Mouse (Mus musculus) embryonic facial prominence, embryonic 14.5 days (tissue): Measurements from ENCODE around the gene Gvin1. TPM values are rescaled to one million over a fixed set of nuclear protein-coding genes. Genes with fewer than 3 reads are reported as not detected.
"Not testable (repeated sequence)": the region's sequence is repeated elsewhere in the genome, so short reads cannot be mapped to it uniquely, and the experiment has no call there.

ENCODE experiments used
- ATAC-seq: fragments of 200-750 bp; cut with Nextera tagmentation; 2 replicates; pipeline ENCODE4 v1.8.0; 2017; ENCODE audit warnings: low read depth, moderate number of reproducible peaks, moderate TSS enrichment
- DNase-seq: peaks from one replicate; pipeline ENCODE4 v3.0.0-alpha.2; 2015; ENCODE audit warnings: low spot score
- H3K27ac ChIP-seq: fragments of 300-500 bp; sonication (generic); replicated peaks from 2 replicates; pipeline ENCODE4 v1.5.1; 2014; ENCODE audit warnings: low read depth, mild to moderate bottlenecking, low read length, moderate library complexity
- H3K27me3 ChIP-seq: fragments of 300-500 bp; sonication (generic); replicated peaks from 2 replicates; pipeline ENCODE4 v1.6.1; 2014; ENCODE audit warnings: low read length; ENCODE audit not compliant: control insufficient read depth, insufficient read depth
- H3K36me3 ChIP-seq: fragments of 300-500 bp; sonication (generic); 2 replicates; pipeline ENCODE4 v1.6.1; 2014; ENCODE audit warnings: low read length, mixed read lengths; ENCODE audit not compliant: control insufficient read depth, insufficient read depth
- H3K4me1 ChIP-seq: fragments of 300-500 bp; sonication (generic); 2 replicates; pipeline ENCODE4 v1.6.1; 2014; ENCODE audit warnings: antibody characterized with exemption, low read length; ENCODE audit not compliant: control insufficient read depth, insufficient read depth
- H3K4me2 ChIP-seq: fragments of 300-500 bp; sonication (generic); 2 replicates; pipeline ENCODE4 v1.6.1; 2014; ENCODE audit warnings: low read depth, mild to moderate bottlenecking, low read length, moderate library complexity, mixed read lengths
- H3K4me3 ChIP-seq: fragments of 300-500 bp; sonication (generic); 2 replicates; pipeline ENCODE4 v1.5.1; 2014; ENCODE audit warnings: low read depth, mild to moderate bottlenecking, low read length
- H3K9ac ChIP-seq: fragments of 300-500 bp; sonication (generic); 2 replicates; pipeline ENCODE4 v1.6.1; 2014; ENCODE audit warnings: low read depth, mild to moderate bottlenecking, low read length, moderate library complexity, mixed read lengths
- H3K9me3 ChIP-seq: fragments of 300-500 bp; sonication (generic); 2 replicates; pipeline ENCODE4 v1.6.1; 2016; ENCODE audit warnings: low read length; ENCODE audit not compliant: control insufficient read depth
- WGBS: fragments of 180-500 bp; shearing (Covaris S2); extraction: QIAGEN DNeasy Blood & Tissue Kit; methylation state at CpG from one replicate; pipeline ENCODE4 v1.1.7; 2014; 5-methylcytosine and 5-hydroxymethylcytosine counted together
- polyA plus RNA-seq: library from polyadenylated mRNA; unstranded; fragments of >200 nt; fragmentation: Nextera tagmentation; extraction: Ambion mirVana; gene quantifications from 2 replicates; pipeline ENCODE4 v1.2.1, GENCODE M21; 2014

The Gvin1 gene
- 0.67 and 0.75 TPM in 2 replicates for polyA plus RNA-seq

DNA sequence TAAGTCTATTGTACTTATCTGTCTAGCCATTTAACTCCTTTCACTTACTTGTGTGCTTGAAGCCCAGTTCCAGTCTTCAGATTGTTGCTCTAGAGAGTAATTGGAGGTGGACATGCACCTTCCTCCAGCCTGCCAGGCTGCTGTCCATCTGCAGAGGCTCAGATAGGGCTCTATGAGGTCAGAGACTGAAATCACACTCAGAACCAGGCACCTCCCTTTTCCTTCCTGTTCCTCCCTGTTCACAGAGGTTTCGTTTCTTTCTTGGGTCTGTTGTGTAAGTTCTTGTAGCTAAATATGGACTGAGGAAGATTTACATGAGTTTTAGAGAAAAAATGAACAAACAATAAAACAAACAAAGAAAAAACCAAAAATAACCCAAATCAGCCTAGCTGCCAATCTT is at the start of gene Gvin1:
Gvin1 (minus strand) TSS at position 150 of the 400 bp plus-strand sequence.
- not testable (repeated sequence) for H3K9me3 ChIP-seq, DNase-seq, H3K27me3 ChIP-seq, ATAC-seq, H3K27ac ChIP-seq, H3K4me3 ChIP-seq, H3K9ac ChIP-seq, H3K4me1 ChIP-seq, H3K36me3 ChIP-seq, H3K4me2 ChIP-seq
- 79% methylated on average over 1 of the region's 1 CpGs for WGBS

DNA sequence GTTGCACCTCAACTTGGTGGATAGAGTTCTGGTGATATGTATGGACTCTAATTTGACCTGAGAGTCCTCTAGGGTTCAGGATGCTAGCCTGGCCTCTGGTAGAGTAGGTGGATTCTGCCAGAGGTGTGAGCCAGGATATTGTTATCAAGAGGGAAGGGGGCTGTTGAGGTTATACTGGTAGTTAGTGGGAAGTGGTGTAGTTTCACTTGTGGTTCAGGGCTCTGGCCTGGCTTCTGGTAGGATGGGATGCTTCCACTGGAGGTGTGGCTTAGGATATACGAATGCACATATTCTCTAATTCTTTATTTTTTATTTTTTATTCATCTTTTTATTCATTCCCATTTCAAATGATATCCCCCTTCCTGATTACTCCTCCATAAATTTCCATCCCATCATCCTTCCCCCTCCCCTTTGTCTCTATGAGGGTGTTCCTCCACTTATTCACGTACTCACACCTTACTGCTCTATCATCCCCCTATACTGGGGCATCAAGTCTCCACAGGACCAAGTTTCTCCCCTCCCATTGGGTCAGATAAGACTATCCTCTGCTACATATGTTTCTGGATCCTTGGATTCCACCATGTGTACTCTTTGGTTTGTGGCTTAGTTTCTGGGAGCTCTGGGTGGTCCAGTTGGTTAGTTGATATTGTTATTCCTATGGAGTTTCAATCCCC is 36.9 kb upstream of the Gvin1 start:
- H3K9ac ChIP-seq = no peak overlapping the region
- no peaks in the 10 kb centered on the region for H3K4me1 ChIP-seq
- no peaks in the 10 kb centered on the region for H3K9me3 ChIP-seq
- no peaks in the 10 kb centered on the region for H3K27me3 ChIP-seq
- H3K4me2 ChIP-seq = no peak overlapping the region
- DNase-seq = no peak
- no peak for ATAC-seq
- no peak overlapping the region for H3K27ac ChIP-seq
- WGBS = 81% methylated on average over 2 of the region's 2 CpGs
- H3K4me3 ChIP-seq = no peak overlapping the region
- H3K36me3 ChIP-seq = no peaks in the 10 kb centered on the region

DNA sequence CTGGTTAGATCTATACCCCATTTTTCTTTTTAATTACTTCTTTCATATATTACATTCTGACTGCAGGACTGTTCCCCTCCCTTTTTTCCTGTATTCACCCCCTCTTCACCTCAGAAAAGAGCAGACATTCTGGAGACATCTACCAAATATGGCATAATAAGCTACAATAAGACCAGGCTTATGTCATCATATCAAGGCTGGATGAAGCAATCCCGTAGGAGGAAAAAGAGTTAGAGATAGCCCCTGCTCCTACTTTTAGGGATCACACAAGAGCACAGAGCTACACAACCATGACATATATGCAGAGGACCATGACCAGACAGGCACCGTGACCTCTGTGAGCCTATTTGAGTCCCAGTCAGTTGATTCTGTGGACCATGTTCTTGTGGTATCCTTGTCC is 33.8 kb upstream of the Gvin1 start:
- DNase-seq (no peak), ATAC-seq (no peak)
- 83% methylated on average over 2 of the region's 2 CpGs for WGBS
- no peak overlapping the region for H3K4me3 ChIP-seq
- H3K4me2 ChIP-seq = no peak overlapping the region
- H3K4me1 ChIP-seq = no peaks in the 10 kb centered on the region
- no peak overlapping the region for H3K9ac ChIP-seq
- no peaks in the 10 kb centered on the region for H3K27me3 ChIP-seq
- H3K36me3 ChIP-seq = no peaks in the 10 kb centered on the region
- H3K9me3 ChIP-seq = no peaks in the 10 kb centered on the region
- no peak overlapping the region for H3K27ac ChIP-seq

DNA sequence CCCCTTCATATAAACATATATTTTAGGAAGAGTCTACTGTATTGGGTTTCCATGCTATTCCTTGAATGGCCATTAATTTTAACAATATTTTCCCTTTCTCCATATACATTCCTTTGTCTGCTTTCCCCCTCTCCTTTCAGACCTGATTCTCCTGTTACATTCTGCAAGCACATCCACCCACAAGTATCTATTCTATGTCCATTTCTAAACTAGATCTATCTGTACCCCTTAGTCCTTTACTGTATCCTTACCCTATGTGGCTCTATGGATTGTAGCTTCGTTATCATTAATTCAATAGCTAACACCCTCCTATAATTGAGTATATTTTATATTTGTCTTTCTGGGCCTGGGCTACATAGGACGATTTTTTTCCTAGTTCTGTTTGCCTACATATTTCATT is 33.1 kb upstream of the Gvin1 start:
- no peaks in the 10 kb centered on the region for H3K36me3 ChIP-seq
- H3K27me3 ChIP-seq = no peaks in the 10 kb centered on the region
- no peak overlapping the region for H3K4me3 ChIP-seq
- no peak overlapping the region for H3K27ac ChIP-seq
- no peaks in the 10 kb centered on the region for H3K9me3 ChIP-seq
- no peaks in the 10 kb centered on the region for H3K4me1 ChIP-seq
- WGBS = 77% methylated on average over 2 of the region's 2 CpGs
- no peak overlapping the region for H3K9ac ChIP-seq
- no peak overlapping the region for H3K4me2 ChIP-seq
- ATAC-seq (no peak), DNase-seq (no peak)

GRCm38 (mm10) chr7:106245601-106246000 is 30.5 kb upstream of the Gvin1 start:
- no peak overlapping the region for H3K27ac ChIP-seq
- WGBS = 84% methylated on average over 6 of the region's 6 CpGs
- no peaks in the 10 kb centered on the region for H3K4me1 ChIP-seq
- no peaks in the 10 kb centered on the region for H3K27me3 ChIP-seq
- no peak overlapping the region for H3K9ac ChIP-seq
- no peak overlapping the region for H3K4me2 ChIP-seq
- DNase-seq (no peak), ATAC-seq (no peak)
- no peak overlapping the region for H3K4me3 ChIP-seq
- no peaks in the 10 kb centered on the region for H3K9me3 ChIP-seq
- H3K36me3 ChIP-seq = no peaks in the 10 kb centered on the region

- not testable (repeated sequence) for H3K27me3 ChIP-seq, H3K36me3 ChIP-seq, DNase-seq, ATAC-seq, H3K4me3 ChIP-seq, H3K4me2 ChIP-seq, H3K4me1 ChIP-seq, H3K27ac ChIP-seq, H3K9ac ChIP-seq, H3K9me3 ChIP-seq
- WGBS = 88% methylated on average over 12 of the region's 12 CpGs
Measured at GRCm38 (mm10) chr7:106240484-106241275, 25.6 kb upstream of the Gvin1 start.

DNA sequence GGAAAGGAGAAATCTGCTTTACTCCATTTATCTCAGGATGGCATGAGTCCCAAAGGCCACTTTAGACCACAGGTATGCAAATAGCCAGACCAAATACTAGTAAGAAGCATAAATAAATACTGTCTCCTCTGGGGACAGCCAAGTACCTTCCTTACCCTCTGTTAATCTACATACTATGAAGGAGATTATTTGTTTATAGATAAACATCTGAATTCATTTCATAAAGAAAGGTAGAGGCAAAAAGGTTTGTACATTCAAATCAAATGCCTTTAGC is 22.0 kb upstream of the Gvin1 start:
- no peak for DNase-seq
- Histone ChIP-seq H3K27me3 (no peaks in the 10 kb centered on the region), H3K36me3 (no peaks in the 10 kb centered on the region), H3K27ac (no peak overlapping the region), H3K9ac (no peak overlapping the region), H3K4me1 (no peaks in the 10 kb centered on the region), H3K9me3 (no peaks in the 10 kb centered on the region), H3K4me2 (no peak overlapping the region), H3K4me3 (no peak overlapping the region)
- no peak for ATAC-seq

- ATAC-seq (no peak), DNase-seq (no peak)
- Histone ChIP-seq H3K9me3 (no peaks in the 10 kb centered on the region), H3K4me2 (no peak overlapping the region), H3K9ac (no peak overlapping the region), H3K4me1 (no peaks in the 10 kb centered on the region), H3K27ac (no peak overlapping the region), H3K27me3 (no peaks in the 10 kb centered on the region), H3K4me3 (no peak overlapping the region), H3K36me3 (no peaks in the 10 kb centered on the region)
- WGBS = 62% methylated on average over 2 of the region's 2 CpGs
Measured at GRCm38 (mm10) chr7:106236327-106237191, 21.4 kb upstream of the Gvin1 start.
